Mouse (Mus musculus) heart, embryonic 15.5 days (tissue): ENCODE results near the gene S1pr4. TPM values are rescaled to one million over a fixed set of nuclear protein-coding genes. Genes with fewer than 3 reads are reported as not detected.

Experiments
- ATAC-seq: fragments of 200-750 bp; cut with Nextera tagmentation; replicated peaks from 2 replicates; pipeline ENCODE4 v1.8.0; 2017; ENCODE audit warnings: low read depth, moderate TSS enrichment; ENCODE audit not compliant: insufficient number of reproducible peaks, insufficient read depth, low FRiP score
- H3K27ac ChIP-seq: fragments of 300-500 bp; sonication (generic); 2 replicates; pipeline ENCODE4 v1.5.1; 2015; ENCODE audit warnings: mild to moderate bottlenecking, inconsistent platforms
- H3K27me3 ChIP-seq: fragments of 300-500 bp; sonication (generic); 2 replicates; pipeline ENCODE4 v1.6.1; 2015; ENCODE audit warnings: inconsistent platforms
- H3K36me3 ChIP-seq: fragments of 300-500 bp; sonication (generic); 2 replicates; pipeline ENCODE4 v1.6.1; 2015; ENCODE audit warnings: mild to moderate bottlenecking, inconsistent platforms
- H3K4me1 ChIP-seq: fragments of 300-500 bp; sonication (generic); replicated peaks from 2 replicates; pipeline ENCODE4 v1.6.1; 2015; ENCODE audit warnings: inconsistent platforms
- H3K4me2 ChIP-seq: fragments of 300-500 bp; sonication (generic); 2 replicates; pipeline ENCODE4 v1.6.1; 2015; ENCODE audit warnings: inconsistent platforms, mild to moderate bottlenecking, moderate library complexity
- H3K4me3 ChIP-seq: fragments of 300-500 bp; sonication (generic); 2 replicates; pipeline ENCODE4 v1.5.1; 2015; ENCODE audit warnings: mild to moderate bottlenecking, inconsistent platforms
- H3K9ac ChIP-seq: fragments of 300-500 bp; sonication (generic); 2 replicates; pipeline ENCODE4 v1.6.1; 2015; ENCODE audit warnings: mild to moderate bottlenecking, inconsistent platforms
- H3K9me3 ChIP-seq: fragments of 300-500 bp; sonication (generic); replicated peaks from 2 replicates; pipeline ENCODE4 v1.6.1; 2016; ENCODE audit warnings: inconsistent platforms
- WGBS: fragments of 180-500 bp; shearing (Covaris S2); methylation state at CpG from one replicate; pipeline ENCODE4 v1.1.7; 2015; ENCODE audit warnings: mixed read lengths; 5-methylcytosine and 5-hydroxymethylcytosine counted together
- polyA plus RNA-seq: library from polyadenylated mRNA; unstranded; fragments of >200 nt; fragmentation: Nextera tagmentation; extraction: Ambion mirVana; gene quantifications from 2 replicates; pipeline ENCODE4 v1.2.1, GENCODE M21; 2015

The S1pr4 gene
- polyA plus RNA-seq, 1 experiment from 2014 or later: 0.47 TPM

GRCm38 (mm10) chr10:81491018-81491417 lies 8.9 kb downstream of the S1pr4 start:
- no peak overlapping the region for H3K9ac ChIP-seq
- H3K27ac ChIP-seq: no peak overlapping the region
- H3K36me3 ChIP-seq: peaks cover 66% of the 10 kb centered on the region
- H3K9me3 ChIP-seq: no peaks in the 10 kb centered on the region
- ATAC-seq: no peak
- 89% methylated on average over 9 of the region's 9 CpGs for WGBS
- H3K27me3 ChIP-seq: no peaks in the 10 kb centered on the region
- peaks cover 35% of the 10 kb centered on the region for H3K4me1 ChIP-seq
- no peak overlapping the region for H3K4me3 ChIP-seq
- H3K4me2 ChIP-seq: no peak overlapping the region

DNA sequence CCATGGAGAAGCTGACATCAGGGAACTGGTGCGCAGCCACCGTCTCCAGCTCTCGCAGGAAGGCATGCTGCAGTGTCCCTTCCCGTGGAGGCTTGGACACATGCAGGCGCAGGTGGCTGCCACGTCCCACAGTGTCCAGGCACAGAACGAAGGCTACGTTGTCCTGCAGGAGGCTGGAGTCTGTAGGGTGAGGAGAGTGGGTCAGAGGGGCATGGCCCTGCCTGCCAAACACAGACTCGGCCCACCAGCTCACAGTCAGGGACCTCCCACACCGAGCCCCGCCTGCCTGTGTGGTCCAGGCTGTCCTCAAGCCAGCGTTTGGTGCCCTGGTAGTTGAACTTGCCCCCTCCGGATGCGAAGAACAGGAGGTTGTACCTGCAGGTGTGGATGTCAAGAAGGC lies 10.0 kb downstream of the S1pr4 start:
- no peak for ATAC-seq
- Histone ChIP-seq H3K4me3 (no peak overlapping the region), H3K27ac (no peak overlapping the region), H3K9me3 (no peaks in the 10 kb centered on the region), H3K9ac (no peak overlapping the region), H3K4me1 (peaks cover 28% of the 10 kb centered on the region), H3K36me3 (peaks cover 66% of the 10 kb centered on the region), H3K4me2 (no peak overlapping the region), H3K27me3 (no peaks in the 10 kb centered on the region)
- WGBS: 83% methylated on average over 14 of the region's 14 CpGs

- WGBS: 56% methylated on average over 11 of the region's 11 CpGs
- ATAC-seq: peak; percentile 43; the same call in 1 of the 2 replicates
- H3K4me1 ChIP-seq: peaks cover 16% of the 10 kb centered on the region
Measured at GRCm38 (mm10) chr10:81488081-81488480, 11.9 kb downstream of the S1pr4 start.

DNA sequence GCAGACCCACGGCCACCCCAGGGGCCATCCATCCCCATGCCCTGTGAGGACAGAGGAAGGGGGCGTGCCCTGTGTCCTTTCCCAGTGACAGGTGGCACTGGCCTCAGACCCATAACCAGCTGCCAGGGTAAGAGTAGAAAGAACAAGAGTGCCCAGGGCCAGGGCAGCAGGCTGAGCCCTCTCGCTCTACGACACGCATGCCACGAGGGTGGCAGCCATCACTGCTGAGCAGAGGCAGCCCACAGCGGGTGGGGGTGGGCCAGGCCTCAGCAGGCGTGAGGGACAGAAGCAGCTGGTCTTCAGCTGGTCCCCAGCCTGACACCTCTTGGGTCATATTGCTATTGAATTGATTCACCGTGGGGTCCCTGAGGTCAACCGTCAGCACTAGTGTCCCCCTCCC lies 13.4 kb downstream of the S1pr4 start:
- Histone ChIP-seq H3K9me3 (no peaks in the 10 kb centered on the region), H3K27ac (no peak overlapping the region), H3K4me2 (no peak overlapping the region), H3K27me3 (peaks cover 13% of the 10 kb centered on the region), H3K4me1 (peaks cover 26% of the 10 kb centered on the region), H3K36me3 (peaks cover 49% of the 10 kb centered on the region), H3K9ac (no peak overlapping the region), H3K4me3 (no peak overlapping the region)
- 94% methylated on average over 10 of the region's 10 CpGs for WGBS
- no peak for ATAC-seq

More at GRCm38 (mm10) chr10:81488081-81488480, 11.9 kb downstream of the S1pr4 start:
- Histone ChIP-seq H3K4me3 (no peak overlapping the region), H3K36me3 (peaks cover 64% of the 10 kb centered on the region), H3K27ac (peak overlapping the region; percentile 71), H3K9ac (no peak overlapping the region), H3K4me2 (no peak overlapping the region), H3K27me3 (no peaks in the 10 kb centered on the region), H3K9me3 (no peaks in the 10 kb centered on the region)

DNA sequence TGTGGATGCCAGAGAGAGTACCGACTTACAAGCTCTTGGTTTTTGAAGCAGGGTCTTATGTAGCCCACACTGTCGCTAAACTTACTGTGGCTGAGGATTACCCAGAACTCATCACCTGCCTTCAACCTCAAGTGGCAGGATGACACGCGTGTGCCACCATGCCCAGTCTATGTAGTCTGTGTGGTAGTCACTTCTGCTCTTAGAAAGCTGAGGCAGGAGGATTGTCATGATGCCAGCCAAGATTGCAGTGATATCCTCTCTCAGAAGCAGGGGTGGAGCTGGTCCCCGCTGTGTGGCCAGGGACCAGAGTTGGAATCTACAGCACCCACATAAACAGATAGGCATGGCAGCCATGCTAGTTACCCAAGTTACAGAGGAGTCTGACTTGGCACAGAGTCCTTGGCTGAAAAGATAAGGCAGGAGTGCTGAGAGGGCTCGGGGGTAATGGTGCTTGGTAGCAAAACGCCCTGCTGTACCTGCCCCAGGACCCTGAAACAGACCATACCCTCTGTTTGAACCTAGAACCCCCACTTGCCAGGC lies 14.4 kb downstream of the S1pr4 start:
- H3K36me3 ChIP-seq: peaks cover 39% of the 10 kb centered on the region
- 57% methylated on average over 7 of the region's 7 CpGs for WGBS
- peaks cover 22% of the 10 kb centered on the region for H3K27me3 ChIP-seq
- no peak overlapping the region for H3K4me2 ChIP-seq
- H3K9ac ChIP-seq: no peak overlapping the region
- no peak overlapping the region for H3K27ac ChIP-seq
- ATAC-seq: no peak
- no peak overlapping the region for H3K4me3 ChIP-seq
- peaks cover 26% of the 10 kb centered on the region for H3K4me1 ChIP-seq
- H3K9me3 ChIP-seq: no peaks in the 10 kb centered on the region

- Histone ChIP-seq H3K27ac (no peak overlapping the region), H3K9ac (no peak overlapping the region), H3K36me3 (peaks cover 34% of the 10 kb centered on the region), H3K27me3 (peaks cover 27% of the 10 kb centered on the region), H3K9me3 (no peaks in the 10 kb centered on the region), H3K4me1 (peaks cover 26% of the 10 kb centered on the region), H3K4me3 (no peak overlapping the region), H3K4me2 (no peak overlapping the region)
- ATAC-seq: no peak
- 21% methylated on average over 2 of the region's 2 CpGs for WGBS
Measured at GRCm38 (mm10) chr10:81485060-81485449, 14.9 kb downstream of the S1pr4 start.

DNA sequence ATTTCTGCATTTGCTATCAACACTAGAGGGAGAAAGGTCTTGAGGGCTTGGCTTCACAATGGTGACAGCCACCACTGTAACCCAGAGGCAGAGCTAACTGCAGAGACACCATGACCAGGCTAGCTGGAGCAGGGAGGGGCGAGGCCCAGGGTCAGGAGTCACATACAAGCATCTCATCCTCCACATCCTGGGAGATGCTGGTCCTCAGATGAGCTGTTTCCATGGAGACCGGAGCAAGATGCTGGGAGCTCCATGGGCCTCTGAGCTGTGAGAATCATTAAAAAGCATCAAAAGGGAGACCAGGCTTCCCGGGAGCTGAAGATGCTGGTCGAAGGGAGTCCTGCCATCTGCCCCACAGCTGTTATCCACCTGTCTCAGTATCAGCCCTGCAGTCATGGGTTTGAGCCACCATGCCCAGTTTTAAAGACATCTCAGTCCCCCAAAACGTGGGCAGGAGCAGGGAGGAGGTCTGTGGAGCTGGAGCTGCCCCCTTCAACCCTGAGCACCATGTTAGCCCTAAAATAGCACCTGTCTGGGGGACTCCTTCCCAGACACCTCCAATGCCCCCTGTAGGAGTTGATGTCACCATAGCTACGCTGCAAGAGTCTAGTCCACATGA lies 15.4 kb downstream of the S1pr4 start:
- Histone ChIP-seq H3K9me3 (no peaks in the 10 kb centered on the region), H3K4me2 (no peak overlapping the region), H3K27ac (no peak overlapping the region), H3K4me3 (no peak overlapping the region), H3K27me3 (peaks cover 30% of the 10 kb centered on the region), H3K36me3 (peaks cover 29% of the 10 kb centered on the region), H3K4me1 (peaks cover 26% of the 10 kb centered on the region), H3K9ac (no peak overlapping the region)
- ATAC-seq: no peak
- WGBS: 64% methylated on average over 6 of the region's 6 CpGs

GRCm38 (mm10) chr10:81483983-81484382 lies 15.9 kb downstream of the S1pr4 start:
- Histone ChIP-seq H3K27me3 (peaks cover 33% of the 10 kb centered on the region), H3K27ac (no peak overlapping the region), H3K4me2 (no peak overlapping the region), H3K4me3 (no peak overlapping the region), H3K9me3 (no peaks in the 10 kb centered on the region), H3K36me3 (peaks cover 26% of the 10 kb centered on the region), H3K9ac (no peak overlapping the region), H3K4me1 (peaks cover 25% of the 10 kb centered on the region)
- ATAC-seq: no peak
- 18% methylated on average over 9 of the region's 9 CpGs for WGBS

DNA sequence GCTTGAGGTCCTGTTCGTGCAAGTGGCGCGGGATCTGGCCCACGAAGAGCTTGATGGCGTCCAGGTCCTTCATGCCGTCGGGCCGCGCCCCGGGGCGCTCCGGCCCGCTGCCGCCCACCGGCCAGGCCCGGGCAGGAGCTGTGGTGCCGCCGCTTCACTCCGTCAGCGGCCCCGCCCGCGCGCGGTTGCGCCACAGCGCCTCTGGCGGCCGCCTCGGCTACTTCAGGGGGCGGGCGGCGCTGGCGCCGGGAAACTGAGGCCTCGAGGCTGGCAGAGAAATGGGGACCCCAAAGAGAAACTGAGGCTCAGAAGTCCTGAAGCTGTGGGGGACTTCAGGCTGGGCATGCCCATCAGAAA lies 17.4 kb downstream of the S1pr4 start, which contains the start of gene Celf5:
Celf5 (minus strand) TSS at position 177 of the 357 bp plus-strand sequence.
- Histone ChIP-seq H3K27me3 (peaks cover 48% of the 10 kb centered on the region), H3K4me2 (peak within 1 kb of the TSS; percentile 94), H3K4me1 (peaks cover 12% of the 10 kb centered on the region), H3K36me3 (peaks cover 11% of the 10 kb centered on the region), H3K4me3 (peak within 1 kb of the TSS; percentile 54), H3K9ac (peak within 1 kb of the TSS; percentile 55), H3K27ac (no peak within 1 kb of the TSS), H3K9me3 (no peaks in the 10 kb centered on the region)
- ATAC-seq: peak; percentile 16; the same call in 1 of the 2 replicates
- 0% methylated on average over 20 of the region's 36 CpGs for WGBS

DNA sequence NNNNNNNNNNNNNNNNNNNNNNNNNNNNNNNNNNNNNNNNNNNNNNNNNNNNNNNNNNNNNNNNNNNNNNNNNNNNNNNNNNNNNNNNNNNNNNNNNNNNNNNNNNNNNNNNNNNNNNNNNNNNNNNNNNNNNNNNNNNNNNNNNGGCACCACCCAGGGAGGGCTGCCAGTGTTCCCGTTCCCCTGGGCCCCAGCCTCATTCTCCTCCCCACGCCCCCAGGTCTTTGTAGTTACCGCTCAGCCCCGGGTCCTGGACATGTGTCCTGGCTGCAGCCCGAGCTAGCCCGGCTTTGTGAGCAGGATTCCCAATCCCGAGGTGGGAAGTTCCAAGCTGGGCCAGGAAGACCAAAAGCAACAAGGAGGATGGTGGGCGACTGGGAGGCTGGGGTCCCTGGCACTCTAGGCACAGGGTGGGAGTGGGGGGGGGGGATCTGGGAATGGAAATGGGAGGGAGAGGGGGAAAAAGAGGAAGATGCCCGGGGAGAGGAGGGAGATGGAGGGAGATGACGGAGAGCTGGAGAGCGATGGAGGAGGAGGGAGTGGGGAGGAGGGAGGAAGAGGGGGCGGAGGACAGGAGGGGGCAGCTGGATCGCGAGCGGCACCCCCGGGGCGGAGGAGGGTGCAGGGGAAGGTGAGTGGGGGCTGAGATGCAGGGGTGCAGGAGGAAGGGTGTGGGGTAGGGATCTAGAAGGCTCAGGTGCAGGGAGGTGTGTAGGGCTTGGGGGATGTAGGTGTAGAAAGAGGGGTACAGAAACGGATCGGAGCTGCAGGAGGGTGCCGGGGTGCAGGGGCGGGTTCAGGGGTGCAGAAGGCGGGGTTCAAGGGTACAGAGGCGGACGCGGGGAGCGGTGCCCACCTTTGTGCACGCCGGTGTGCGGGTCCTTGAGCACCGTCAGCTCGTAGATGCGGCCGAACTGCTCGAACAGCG lies 18.1 kb downstream of the S1pr4 start:
- ATAC-seq: no peak; the same call in 1 of the 2 replicates
- Histone ChIP-seq H3K9me3 (no peaks in the 10 kb centered on the region), H3K4me2 (peak overlapping the region; percentile 94), H3K4me1 (peaks cover 12% of the 10 kb centered on the region), H3K9ac (peak overlapping the region; percentile 55), H3K27ac (no peak overlapping the region), H3K27me3 (peaks cover 54% of the 10 kb centered on the region), H3K4me3 (peak overlapping the region; percentile 54), H3K36me3 (0 out of 2 replicates have a peak, but pooled peaks cover 5% of the 10 kb centered on the region)
- WGBS: 7% methylated on average over 34 of the region's 35 CpGs

DNA sequence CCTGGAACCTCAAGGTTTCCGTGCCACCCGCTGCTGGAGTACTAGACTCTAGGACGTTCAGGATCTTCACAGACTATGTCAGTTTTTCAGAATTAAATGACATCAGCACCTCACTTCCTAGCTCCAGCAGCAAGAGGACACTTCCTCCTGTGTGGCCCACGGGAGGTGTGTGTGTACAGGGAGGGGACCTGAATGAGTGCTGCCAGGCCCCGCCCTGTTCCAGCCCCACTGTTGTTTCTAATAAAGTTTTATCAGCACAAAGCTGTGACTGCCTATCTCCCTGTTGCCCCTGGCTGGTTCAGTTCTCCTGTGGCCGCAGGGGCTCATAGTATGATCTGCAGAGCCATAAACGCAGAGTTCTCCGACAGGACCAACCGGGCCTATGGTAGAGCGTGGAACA lies 25.5 kb downstream of the S1pr4 start:
- peaks cover 93% of the 10 kb centered on the region for H3K27me3 ChIP-seq
- 73% methylated on average over 10 of the region's 10 CpGs for WGBS
- H3K4me1 ChIP-seq: peaks cover 2% of the 10 kb centered on the region; the same call in 1 of the 2 replicates
- H3K36me3 ChIP-seq: no peaks in the 10 kb centered on the region
- H3K9me3 ChIP-seq: no peaks in the 10 kb centered on the region
- ATAC-seq: no peak
- H3K9ac ChIP-seq: no peak overlapping the region
- no peak overlapping the region for H3K27ac ChIP-seq
- no peak overlapping the region for H3K4me2 ChIP-seq
- no peak overlapping the region for H3K4me3 ChIP-seq
